Mouse (Mus musculus) ES-E14 (cell line): Measurements from ENCODE around the gene Palld. TPM values are rescaled to one million over a fixed set of nuclear protein-coding genes. Genes with fewer than 3 reads are reported as not detected.

Experiments used
- DNase-seq: peaks from one replicate; pipeline ENCODE4 v3.0.0-alpha.2; 2013; ENCODE audit warnings: low read depth, low spot score
- H3K27ac ChIP-seq: 2 replicates; pipeline ENCODE4 v1.5.1; 2012; ENCODE audit warnings: low read depth, mild to moderate bottlenecking, low read length, moderate library complexity, mixed read lengths; ENCODE audit not compliant: poor library complexity, insufficient read depth, severe bottlenecking
- H3K36me3 ChIP-seq: 2 replicates; pipeline ENCODE4 v1.6.1; 2012; ENCODE audit warnings: mild to moderate bottlenecking, low read length, moderate library complexity, mixed read lengths; ENCODE audit not compliant: control insufficient read depth, poor library complexity, insufficient read depth, severe bottlenecking
- H3K4me1 ChIP-seq, 2 experiments: fragments of 150-350 bp in 1 of 2; sonication (generic) in 1 of 2; 2 replicates each; pipeline ENCODE4 v1.6.1; 2012; ENCODE audit warnings: low read length in 2 of 2, mild to moderate bottlenecking in 1 of 2, mixed read lengths in 1 of 2; ENCODE audit not compliant: control insufficient read depth in 2 of 2, insufficient read depth in 2 of 2, poor library complexity in 1 of 2
- H3K4me3 ChIP-seq, 2 experiments: fragments of 150-350 bp in 1 of 2; sonication (generic) in 1 of 2; 2 replicates each; pipeline ENCODE4 v1.5.1; 2012; ENCODE audit warnings: low read length in 2 of 2, low read depth in 1 of 2, mild to moderate bottlenecking in 1 of 2, mixed read lengths in 1 of 2; ENCODE audit not compliant: insufficient read depth in 1 of 2, poor library complexity in 1 of 2, severe bottlenecking in 1 of 2
- H3K9ac ChIP-seq: 2 replicates; pipeline ENCODE4 v1.6.1; 2012; ENCODE audit warnings: low read depth, mild to moderate bottlenecking, low read length, mixed read lengths; ENCODE audit not compliant: poor library complexity, insufficient read depth, severe bottlenecking
- H3K9me3 ChIP-seq: fragments of 150-350 bp; sonication (generic); 2 replicates; pipeline ENCODE4 v1.6.1; 2012; ENCODE audit warnings: low read depth, mild to moderate bottlenecking, low read length; ENCODE audit not compliant: control insufficient read depth, insufficient read depth
- CHD2 ChIP-seq: IDR thresholded peaks from 2 replicates; pipeline ENCODE4 v1.6.1; 2014; ENCODE audit warnings: mild to moderate bottlenecking, low read depth, low read length, inconsistent platforms
- HCFC1 ChIP-seq: IDR thresholded peaks from 2 replicates; pipeline ENCODE4 v1.6.1; 2012; ENCODE audit warnings: low read length, inconsistent platforms, borderline replicate concordance; ENCODE audit not compliant: insufficient read depth
- MAFK ChIP-seq: IDR thresholded peaks from 2 replicates; pipeline ENCODE4 v1.6.1; 2014; ENCODE audit warnings: mild to moderate bottlenecking, low read depth, low read length, inconsistent platforms; ENCODE audit not compliant: insufficient read depth
- ZC3H11A ChIP-seq: IDR thresholded peaks from 2 replicates; pipeline ENCODE4 v1.6.1; 2012; ENCODE audit warnings: low read depth, mild to moderate bottlenecking, inconsistent platforms, low read length, borderline replicate concordance
- ZNF384 ChIP-seq: IDR thresholded peaks from 2 replicates; pipeline ENCODE4 v1.6.1; 2012; ENCODE audit warnings: low read depth, low read length, inconsistent platforms
- in situ Hi-C, 2 experiments: fragments of 600-800 bp; cut with MboI; formaldehyde crosslinking; loops; one replicate each; pipeline ENCODE4 v1.15.1; 2025; ENCODE audit warnings: low sequenced_read_pairs in 2 of 2, inconsistent platforms in 1 of 2; ENCODE audit not compliant: unreplicated experiment in 2 of 2
- total RNA-seq: library from RNA; depleted of rRNA; stranded (reverse); fragments of 300-350 nt; gene quantifications from 2 replicates; pipeline ENCODE4 v1.2.3, GENCODE M21; 2012

The Palld gene
- total RNA-seq, 1 experiment: 36.3 TPM

DNA sequence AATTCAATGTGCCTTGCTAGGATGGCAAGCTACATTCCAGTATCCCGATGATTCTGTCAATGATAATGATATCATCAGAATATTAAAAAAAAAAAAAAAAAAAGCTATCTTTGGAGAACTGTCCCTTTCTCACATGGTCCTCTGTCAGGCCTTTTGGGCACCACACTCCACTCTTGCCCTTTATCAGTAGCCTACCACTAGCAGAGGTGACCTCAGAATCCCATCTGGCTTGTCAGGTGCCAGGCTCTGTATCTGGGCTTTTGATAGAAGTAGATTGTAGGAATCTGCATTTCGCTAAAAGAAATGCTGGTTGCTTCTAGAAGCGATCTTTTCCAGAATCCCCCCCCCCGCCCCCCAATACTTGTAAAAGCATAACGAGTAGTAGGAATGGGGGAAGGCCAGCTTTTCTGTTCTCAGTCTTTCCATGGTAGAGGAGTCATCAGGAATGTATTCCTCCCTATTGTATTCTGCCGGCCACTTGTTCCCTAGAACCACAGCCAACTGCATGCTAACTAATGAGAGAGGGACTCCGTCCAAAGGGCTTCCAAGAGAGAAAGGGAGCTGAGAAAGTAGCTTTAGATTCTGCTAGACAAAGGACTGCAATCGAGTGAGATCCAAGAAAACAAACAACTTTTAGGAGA, 143.7 kb downstream of the Palld start:
- no peaks in the 10 kb centered on the region; a peak in 1 of 4 replicates for H3K4me1 ChIP-seq
- no peaks in the 10 kb centered on the region for H3K36me3 ChIP-seq
- H3K4me3 ChIP-seq: no peak overlapping the region
- H3K27ac ChIP-seq: no peak overlapping the region
- H3K9ac ChIP-seq: no peak overlapping the region
- DNase-seq: no peak
- in situ Hi-C loops: no loop called here
- no peaks in the 10 kb centered on the region for H3K9me3 ChIP-seq
- TF ChIP-seq ZC3H11A: no peak
- TF ChIP-seq HCFC1: no peak
- no peak for TF ChIP-seq ZNF384
- no peak for TF ChIP-seq CHD2
- TF ChIP-seq MAFK: no peak

DNA sequence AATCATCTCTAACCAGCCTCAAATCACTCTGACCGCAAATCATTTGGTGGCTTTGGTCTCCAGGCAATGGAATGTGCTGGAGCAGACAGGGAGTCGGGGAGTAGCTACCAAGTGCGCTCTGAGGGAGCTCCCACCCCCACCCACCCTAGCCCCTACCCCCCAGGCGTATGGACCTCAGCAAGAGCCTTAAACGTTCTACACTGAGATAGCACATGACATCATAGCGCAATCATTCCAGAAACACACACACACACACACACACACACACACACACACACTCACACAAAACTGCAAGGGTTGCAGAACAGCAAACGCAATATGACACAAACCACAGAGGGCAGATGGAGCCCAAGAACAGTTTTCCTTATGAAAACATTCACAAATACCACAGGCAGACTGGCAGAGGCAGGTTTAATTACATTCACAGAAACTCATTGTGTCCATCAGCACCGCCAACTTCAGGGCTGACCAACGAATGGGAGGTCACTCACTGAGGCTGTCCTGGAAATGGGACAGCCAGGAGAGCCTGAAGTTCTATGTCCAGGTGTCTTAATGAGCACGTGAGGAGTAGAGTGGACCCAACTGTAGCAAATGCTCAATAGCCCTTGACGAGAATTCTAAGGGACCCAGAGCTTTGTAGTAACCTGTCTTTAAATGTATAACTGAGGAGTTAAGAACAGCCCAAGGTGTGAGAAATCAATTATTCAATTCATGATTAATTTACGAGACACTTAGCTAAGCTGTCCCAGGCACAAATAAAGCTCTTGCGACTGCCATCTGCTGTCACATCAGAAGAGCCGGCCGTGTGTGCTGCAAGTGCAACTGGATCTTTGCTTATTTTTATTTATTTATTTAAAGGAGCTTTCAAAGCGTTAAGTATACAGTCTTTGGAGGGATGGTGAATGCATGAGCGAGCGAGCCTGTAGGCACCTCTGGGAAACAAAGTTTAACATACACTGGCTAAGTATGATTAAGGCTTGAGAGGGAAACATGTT, 145.2 kb downstream of the Palld start:
- Histone ChIP-seq H3K36me3 (no peaks in the 10 kb centered on the region), H3K9me3 (no peaks in the 10 kb centered on the region), H3K9ac (no peak overlapping the region), H3K27ac (no peak overlapping the region), H3K4me1 (no peaks in the 10 kb centered on the region; a peak in 1 of 4 replicates), H3K4me3 (no peak overlapping the region)
- no peak for DNase-seq
- TF ChIP-seq HCFC1 (no peak), ZC3H11A (no peak), MAFK (no peak), CHD2 (no peak), ZNF384 (no peak)
- in situ Hi-C loops: no loop called here

DNA sequence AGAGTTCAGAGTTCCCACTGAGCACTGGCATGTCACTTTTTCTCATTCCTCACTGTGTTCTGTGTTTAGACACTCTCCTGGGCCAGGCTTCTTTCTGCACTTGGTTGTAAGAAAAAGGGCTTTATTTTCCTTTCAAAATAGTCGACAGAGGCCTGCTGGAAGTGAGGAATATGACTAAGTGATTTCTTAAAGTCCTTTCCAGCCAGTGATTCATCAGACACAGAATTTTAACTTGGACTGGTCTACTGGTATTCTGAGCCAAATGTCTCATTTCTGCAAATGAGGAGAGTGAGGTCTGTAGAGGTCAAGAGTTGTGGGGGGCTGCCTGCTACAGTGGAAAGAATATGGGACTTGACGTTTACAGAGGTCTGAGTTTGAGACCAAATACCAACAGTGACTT, 147.3 kb downstream of the Palld start:
- in situ Hi-C loops: no loop called here
- DNase-seq: no peak
- H3K27ac ChIP-seq: no peak overlapping the region
- no peak overlapping the region for H3K9ac ChIP-seq
- H3K4me1 ChIP-seq: no peaks in the 10 kb centered on the region; a peak in 1 of 4 replicates
- no peak overlapping the region for H3K4me3 ChIP-seq
- H3K9me3 ChIP-seq: no peaks in the 10 kb centered on the region
- H3K36me3 ChIP-seq: no peaks in the 10 kb centered on the region
- TF ChIP-seq ZC3H11A: no peak
- TF ChIP-seq HCFC1: no peak
- no peak for TF ChIP-seq ZNF384
- no peak for TF ChIP-seq CHD2

DNA sequence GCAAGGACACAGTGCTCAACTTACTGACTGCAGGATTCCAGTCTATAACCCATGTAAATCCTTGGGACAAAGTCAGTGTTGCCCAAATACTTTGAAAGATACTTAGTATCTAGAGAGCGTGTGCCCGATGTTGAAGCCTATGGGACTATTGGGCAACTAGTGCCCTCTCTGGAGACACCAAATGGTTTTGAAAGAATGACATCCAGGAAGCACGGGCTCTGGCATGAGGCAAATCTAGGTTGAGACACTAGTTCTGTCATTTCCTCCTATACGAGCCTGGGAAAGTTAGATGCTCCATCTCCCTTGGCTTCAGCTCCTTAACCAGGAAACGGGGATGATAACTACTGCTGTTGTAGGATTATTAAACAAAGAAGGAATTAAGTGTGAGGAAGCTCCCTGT, 155.4 kb downstream of the Palld start:
- no peaks in the 10 kb centered on the region for H3K4me1 ChIP-seq
- TF ChIP-seq CHD2 (no peak), MAFK (no peak), HCFC1 (no peak), ZC3H11A (no peak), ZNF384 (no peak)
- no peak for DNase-seq
- H3K36me3 ChIP-seq: no peaks in the 10 kb centered on the region
- H3K4me3 ChIP-seq: no peak overlapping the region
- H3K9me3 ChIP-seq: no peaks in the 10 kb centered on the region; the same call in 1 of the 2 replicates
- in situ Hi-C loops: no loop called here
- no peak overlapping the region for H3K9ac ChIP-seq
- no peak overlapping the region for H3K27ac ChIP-seq
